Mouse (Mus musculus) MEL (cell line): ENCODE data around the gene Gnaq.

Source experiments
- CHD1 ChIP-seq: IDR thresholded peaks from 2 replicates; pipeline ENCODE4 v1.6.1; 2012; ENCODE audit warnings: low read depth, mild to moderate bottlenecking, inconsistent platforms, low read length, improper control_type of control experiment
- CTCF ChIP-seq, 3 experiments: IDR thresholded peaks in 2 of 3; conservative IDR thresholded peaks in 1 of 3; 2 replicates each; pipeline ENCODE4 v1.5.1; 2011 to 2012; ENCODE audit warnings: low read length in 3 of 3, low read depth in 2 of 3, mild to moderate bottlenecking in 2 of 3, improper control_type of control experiment in 1 of 3, inconsistent platforms in 1 of 3, mixed read lengths in 1 of 3, moderate library complexity in 1 of 3; ENCODE audit not compliant: control insufficient read depth in 1 of 3, insufficient read depth in 1 of 3, poor library complexity in 1 of 3, severe bottlenecking in 1 of 3
- MAX ChIP-seq: IDR thresholded peaks from 2 replicates; pipeline ENCODE4 v1.6.1; 2011; ENCODE audit warnings: low read length, improper control_type of control experiment
- POLR2A ChIP-seq, 2 experiments: IDR thresholded peaks; 2 replicates each; pipeline ENCODE4 v1.6.1; 2011 to 2012; ENCODE audit warnings: low read length in 2 of 2, mild to moderate bottlenecking in 2 of 2, control low read depth in 1 of 2, improper control_type of control experiment in 1 of 2, low read depth in 1 of 2, moderate library complexity in 1 of 2; ENCODE audit not compliant: control insufficient read depth in 1 of 2, insufficient read depth in 1 of 2, poor library complexity in 1 of 2
- SMC3 ChIP-seq: IDR thresholded peaks from 2 replicates; pipeline ENCODE4 v1.6.1; 2011; ENCODE audit warnings: low read depth, low read length, improper control_type of control experiment
- ZMIZ1 ChIP-seq: IDR thresholded peaks from 2 replicates; pipeline ENCODE4 v1.6.1; 2012; ENCODE audit warnings: low read depth, mild to moderate bottlenecking, inconsistent platforms, low read length, improper control_type of control experiment, moderate library complexity

DNA sequence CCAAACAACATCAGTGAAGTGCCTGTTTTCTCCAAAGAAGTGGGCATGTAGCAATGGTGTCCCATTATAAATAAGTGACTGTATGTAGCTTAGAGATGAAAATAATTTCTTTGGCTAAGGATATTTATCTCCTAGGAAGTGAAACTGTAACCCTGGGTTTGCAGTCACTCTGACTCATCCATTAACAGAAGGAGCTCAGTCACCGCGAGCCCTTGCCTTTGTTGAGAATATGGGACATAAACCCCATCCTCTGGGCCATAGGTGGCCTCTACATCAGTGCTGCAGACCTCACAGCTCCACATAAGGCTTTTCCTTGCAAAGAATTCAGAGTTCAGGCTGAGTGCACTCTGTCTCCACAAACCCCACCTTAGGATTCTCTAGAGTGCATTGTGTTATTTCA, 77.0 kb downstream of the Gnaq start:
- no peak for TF ChIP-seq CHD1
- TF ChIP-seq CTCF (IDR thresholded peaks at IDR 0.05 in 2 of 3, conservative IDR thresholded peaks at IDR 0.05 in 1 of 3; ENCODE audit: control insufficient read depth in 1 of 3, insufficient read depth in 1 of 3, low read depth in 2 of 3, low read length in 3 of 3, poor library complexity in 1 of 3, severe bottlenecking in 1 of 3) = no peak
- TF ChIP-seq POLR2A (IDR thresholded peaks at IDR 0.05; ENCODE audit: control insufficient read depth in 1 of 2, insufficient read depth in 1 of 2, low read depth in 1 of 2, low read length in 2 of 2, poor library complexity in 1 of 2) = no peak
- TF ChIP-seq ZMIZ1 = no peak
- no peak for TF ChIP-seq MAX
- TF ChIP-seq SMC3 = no peak
